Mouse (Mus musculus) liver, embryonic 14.5 days (tissue): ENCODE data around the gene Dot1l.

Source experiments
- CTCF ChIP-seq: IDR thresholded peaks from 2 replicates; pipeline ENCODE4 v1.5.1; 2016; ENCODE audit warnings: antibody characterized with exemption, low read depth, control low read depth
- EP300 ChIP-seq: IDR thresholded peaks from 2 replicates; pipeline ENCODE4 v1.6.1; 2016; ENCODE audit warnings: antibody characterized with exemption, low read depth

- TF ChIP-seq EP300 (no peak), CTCF (no peak)
Observed at GRCm38 (mm10) chr10:80824827-80825226, 69.8 kb downstream of the Dot1l start.
